Comparison of ENCODE assay signal across 8 mouse cellular contexts in genomic region chr10:86064937-86065336, GRCm38 (mm10). TPM values are rescaled to one million over a fixed set of nuclear protein-coding genes. Genes with fewer than 3 reads are reported as not detected.
DNase-seq lines count a peak whose midpoint lies in the region; ATAC-seq and TF ChIP-seq lines count a peak whose summit lies in the region.

No protein-coding gene starts in this region.

- no peak overlapping the region for H3K9ac ChIP-seq in hindbrain, embryonic 11.5 days (ENCODE audit: low read depth, low read length)
- H3K9ac ChIP-seq in lung, embryonic 15.5 days = no peak overlapping the region

- TF ChIP-seq CTCF in Patski (IDR thresholded peaks at IDR 0.05) = peak; percentile 94

- no peaks in the 10 kb centered on the region for H3K36me3 ChIP-seq in hindbrain, embryonic 11.5 days (ENCODE audit: control insufficient read depth, insufficient read depth, low read length)
- no peaks in the 10 kb centered on the region for H3K36me3 ChIP-seq in lung, embryonic 15.5 days

- POLR2A ChIA-PET in Patski (lab: Charles Lee) = interaction anchor here (0.6 to 2.5 kb wide), 3 partner anchors 110 to 236 kb away, joined by 7 to 9 read pairs (median 7); partner anchors contain the start of gene Timp3

- ATAC-seq in Patski = peak; percentile 72
- ATAC-seq in hindbrain, embryonic 11.5 days (ENCODE audit: low FRiP score) = peak; percentile 76
- peak; percentile 87 for ATAC-seq in lung, embryonic 15.5 days (ENCODE audit: borderline replicate concordance, extremely low read depth, low FRiP score, low TSS enrichment)

- no peak overlapping the region for H3K4me2 ChIP-seq in hindbrain, embryonic 11.5 days (replicated peaks; ENCODE audit: low read depth, low read length)
- no peak overlapping the region for H3K4me2 ChIP-seq in lung, embryonic 15.5 days

- H3K27me3 ChIP-seq in Patski = no peaks in the 10 kb centered on the region
- H3K27me3 ChIP-seq in hindbrain, embryonic 11.5 days (ENCODE audit: control insufficient read depth, insufficient read depth, low read length) = no peaks in the 10 kb centered on the region
- H3K27me3 ChIP-seq in lung, embryonic 15.5 days = no peaks in the 10 kb centered on the region

- CTCF ChIA-PET in Patski (lab: Charles Lee) = interaction anchor here (1.0 to 2.3 kb wide), 17 partner anchors 9 to 434 kb away, joined by 3 to 15 read pairs (median 4); partner anchors contain the start of genes Fbxo7 and Syn3

- peak; percentile 41 for DNase-seq in Patski (ENCODE audit: low read depth, low spot score)
- DNase-seq in cerebellum, postnatal 10 days = peak; percentile 88 to 91
- DNase-seq in frontal cortex, postnatal 10 days (ENCODE audit: low spot score in 2 of 2) = peak; percentile 51 to 71
- peak; percentile 86 for DNase-seq in hindbrain, embryonic 11.5 days (ENCODE audit: low spot score)
- peak; percentile 71 for DNase-seq in layer of hippocampus, adult 9-11 months
- DNase-seq in ovary, postnatal 14 days (ENCODE audit: low spot score) = peak; percentile 58
- peak; percentile 73 for DNase-seq in urinary bladder, postnatal 14 days (ENCODE audit: low spot score)

- WGBS in hindbrain, embryonic 11.5 days = 4% methylated on average over 4 of the region's 4 CpGs
- whole genome bisulfite sequencing in lung, embryonic 15.5 days = 2% methylated on average over 4 of the region's 4 CpGs

- H3K4me3 ChIP-seq in hindbrain, embryonic 11.5 days (ENCODE audit: low read depth, low read length) = no peak overlapping the region
- H3K4me3 ChIP-seq in lung, embryonic 15.5 days = no peak overlapping the region

- no peaks in the 10 kb centered on the region for H3K9me3 ChIP-seq in hindbrain, embryonic 11.5 days (ENCODE audit: control insufficient read depth, low read length)
- no peaks in the 10 kb centered on the region for H3K9me3 ChIP-seq in lung, embryonic 15.5 days

- in situ Hi-C loops in Patski (cut with MboI; ENCODE audit: low pct_unique_long_range_greater_than_20kb) = loop anchor here (5.0 kb wide), 1 partner anchor 387 kb away; no protein-coding TSS in a partner anchor

- no peak overlapping the region for H3K27ac ChIP-seq in hindbrain, embryonic 11.5 days (ENCODE audit: low read depth, low read length)
- H3K27ac ChIP-seq in lung, embryonic 15.5 days = no peak overlapping the region

- no peaks in the 10 kb centered on the region for H3K4me1 ChIP-seq in hindbrain, embryonic 11.5 days (replicated peaks; ENCODE audit: control insufficient read depth, insufficient read depth, low read length)
- H3K4me1 ChIP-seq in lung, embryonic 15.5 days = peaks cover 9% of the 10 kb centered on the region

RNA-seq across cellular contexts. Expression of gene Fbxo7, which starts 43.2 kb away (rescaled TPM):
- 38.1 TPM for polyA plus RNA-seq in Patski (2021)
- polyA plus RNA-seq in hindbrain, embryonic 11.5 days (2014; fragmentation: Nextera tagmentation; extraction: Ambion mirVana) = 16.2 and 18.1 TPM in 2 replicates
- 22.9 and 26.4 TPM in 2 replicates for polyA plus RNA-seq in lung, embryonic 15.5 days (2015; fragmentation: Nextera tagmentation; extraction: Ambion mirVana)

RNA-seq across cellular contexts. Expression of gene Bpifc, which starts 53.2 kb away (rescaled TPM):
- 0.03 TPM for polyA plus RNA-seq in Patski (2021)
- 0.15 TPM in 1 of 2 replicates, not detected in the other for polyA plus RNA-seq in hindbrain, embryonic 11.5 days (2014; fragmentation: Nextera tagmentation; extraction: Ambion mirVana)
- 0.13 and 0.22 TPM in 2 replicates for polyA plus RNA-seq in lung, embryonic 15.5 days (2015; fragmentation: Nextera tagmentation; extraction: Ambion mirVana)
